In the genomic region with DNA sequence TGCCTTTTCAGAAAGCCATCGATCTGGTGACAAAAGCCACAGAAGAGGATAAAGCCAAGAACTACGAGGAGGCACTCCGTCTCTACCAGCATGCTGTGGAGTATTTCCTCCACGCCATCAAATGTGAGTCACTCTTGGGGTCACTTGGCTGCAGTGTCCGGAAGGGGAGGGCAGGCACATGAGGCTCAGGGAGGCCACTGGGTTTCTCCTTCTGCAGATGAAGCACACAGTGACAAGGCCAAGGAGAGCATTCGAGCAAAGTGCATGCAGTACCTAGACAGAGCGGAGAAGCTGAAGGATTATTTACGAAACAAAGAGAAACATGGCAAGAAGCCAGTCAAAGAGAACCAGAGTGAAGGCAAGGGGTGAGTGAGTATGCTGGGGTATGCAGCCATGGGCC, we compare ENCODE assay signal across 19 mouse cellular contexts. TPM values are rescaled to one million over a fixed set of nuclear protein-coding genes. Genes with fewer than 3 reads are reported as not detected.
A peak's percentile ranks its signal among the peaks of the same experiment; 100 is the strongest.
DNase-seq lines count a peak whose midpoint lies in the region; ATAC-seq lines count a peak whose summit lies in the region.
"Had no signal": no experiment of that assay in that cellular context is flagged by ENCODE, and none has a peak within 500 bp of the region (broad histone marks: within the 10 kb centered on the region; RNA-seq: fewer than 3 reads in every experiment).

No protein-coding gene starts in this region.

- ATAC-seq in heart, embryonic 14.5 days (ENCODE audit: insufficient number of reproducible peaks, insufficient read depth, low FRiP score, low read depth) = peak; percentile 41; the same call in 1 of the 2 replicates
- ATAC-seq in kidney, embryonic 14.5 days (ENCODE audit: low FRiP score, low TSS enrichment) = no peak

- H3K27me3 ChIP-seq in heart, embryonic 14.5 days (ENCODE audit: control insufficient read depth, insufficient read depth, low read length) = no peaks in the 10 kb centered on the region
- H3K27me3 ChIP-seq in kidney, embryonic 14.5 days (ENCODE audit: control insufficient read depth, insufficient read depth, low read length) = no peaks in the 10 kb centered on the region
- H3K27me3 ChIP-seq: heart, embryonic 13.5 days; limb, embryonic 13.5 days had no signal

- no peak overlapping the region for H3K4me3 ChIP-seq in heart, embryonic 14.5 days (ENCODE audit: control insufficient read depth in 1 of 2, insufficient read depth in 1 of 2, low read depth in 1 of 2, low read length in 2 of 2)
- H3K4me3 ChIP-seq in kidney, embryonic 14.5 days (ENCODE audit: low read length) = no peak overlapping the region
- H3K4me3 ChIP-seq: forebrain, embryonic 10.5 days; gastrocnemius, adult 2 months; heart, embryonic 13.5 days; limb, embryonic 13.5 days had no signal

- H3K27ac ChIP-seq in heart, embryonic 14.5 days (replicated peaks in 1 of 2; ENCODE audit: control insufficient read depth in 1 of 2, insufficient read depth in 1 of 2, low read depth in 2 of 2, low read length in 2 of 2) = no peak overlapping the region
- H3K27ac ChIP-seq in kidney, embryonic 14.5 days (ENCODE audit: low read depth, low read length) = no peak overlapping the region
- H3K27ac ChIP-seq: forebrain, embryonic 10.5 days; gastrocnemius, adult 2 months; heart, embryonic 13.5 days; limb, embryonic 13.5 days; liver, embryonic 14.5 days had no signal

- peaks cover 49% of the 10 kb centered on the region for H3K36me3 ChIP-seq in heart, embryonic 14.5 days (ENCODE audit: control insufficient read depth, insufficient read depth, low read length)
- peaks cover 40% of the 10 kb centered on the region for H3K36me3 ChIP-seq in kidney, embryonic 14.5 days (ENCODE audit: control insufficient read depth, insufficient read depth, low read length)

- no peaks in the 10 kb centered on the region for H3K9me3 ChIP-seq in heart, embryonic 14.5 days (ENCODE audit: control insufficient read depth, low read length)
- no peaks in the 10 kb centered on the region for H3K9me3 ChIP-seq in kidney, embryonic 14.5 days (ENCODE audit: control insufficient read depth, low read length)
- H3K9me3 ChIP-seq: forebrain, embryonic 10.5 days; heart, embryonic 13.5 days; limb, embryonic 13.5 days had no signal

- H3K4me1 ChIP-seq in heart, embryonic 14.5 days (ENCODE audit: control insufficient read depth in 2 of 2, insufficient read depth in 2 of 2, low read length in 2 of 2) = peaks cover 4 to 17% of the 10 kb centered on the region in 2 experiments
- peaks cover 7% of the 10 kb centered on the region; the same call in 1 of the 2 replicates for H3K4me1 ChIP-seq in kidney, embryonic 14.5 days (ENCODE audit: control insufficient read depth, insufficient read depth, low read length)

- no peak overlapping the region for H3K4me2 ChIP-seq in heart, embryonic 14.5 days (ENCODE audit: low read length)
- H3K4me2 ChIP-seq in kidney, embryonic 14.5 days (replicated peaks; ENCODE audit: low read depth, low read length) = no peak overlapping the region
- H3K4me2 ChIP-seq: heart, embryonic 13.5 days; limb, embryonic 13.5 days; midbrain, embryonic 11.5 days had no signal

- H3K9ac ChIP-seq in heart, embryonic 14.5 days (ENCODE audit: low read length) = no peak overlapping the region
- H3K9ac ChIP-seq in kidney, embryonic 14.5 days (ENCODE audit: low read depth, low read length) = no peak overlapping the region
- H3K9ac ChIP-seq: heart, embryonic 13.5 days; limb, embryonic 13.5 days; liver, embryonic 14.5 days had no signal

- no peak for DNase-seq in heart, adult 11 months
- peak; percentile 30 to 41 for DNase-seq in kidney, adult 8-10 months
- peak; percentile 57 for DNase-seq in ovary, adult 18-20 months (ENCODE audit: low spot score)
- no peak for DNase-seq in ovary, postnatal 14 days (ENCODE audit: low spot score)
- DNase-seq in left cerebral cortex, postnatal 36 days (ENCODE audit: low spot score in 2 of 2) = no peak
- DNase-seq: cerebellum, adult 8-10 months; gastrocnemius, adult 2 months; lung, postnatal 4 days had no signal

- intact Hi-C loops in left cerebral cortex, postnatal 36 days (cut with DNase I) = loop anchor here (10.0 kb wide), 1 partner anchor 352 kb away; a partner anchor contains a TSS

- WGBS in heart, embryonic 14.5 days = 80% methylated on average over 8 of the region's 8 CpGs
- WGBS in kidney, embryonic 14.5 days = 79% methylated on average over 8 of the region's 8 CpGs

RNA-seq across cellular contexts. Expression of a gene that starts 5.6 kb away (rescaled TPM):
- 53.6 and 55.9 TPM in 2 replicates for polyA plus RNA-seq in heart, embryonic 14.5 days (2014; fragmentation: Nextera tagmentation; extraction: Ambion mirVana)
- polyA plus RNA-seq in kidney, embryonic 14.5 days (2014; fragmentation: Nextera tagmentation; extraction: Ambion mirVana) = 57.2 and 62.9 TPM in 2 replicates
- total RNA-seq in left cerebral cortex, postnatal 36 days (2021) = 100 to 1,000 TPM; 114 to 119 TPM

RNA-seq across cellular contexts. Expression of a gene that starts 11.8 kb away (rescaled TPM):
- polyA plus RNA-seq in heart, embryonic 14.5 days (2014; fragmentation: Nextera tagmentation; extraction: Ambion mirVana) = 46.1 and 47.4 TPM in 2 replicates
- 48.9 and 62.0 TPM in 2 replicates for polyA plus RNA-seq in kidney, embryonic 14.5 days (2014; fragmentation: Nextera tagmentation; extraction: Ambion mirVana)
- total RNA-seq in left cerebral cortex, postnatal 36 days (2021) = 10 to 100 TPM; 26.6 to 29.3 TPM

RNA-seq across cellular contexts. Expression of a gene that starts 19.9 kb away (rescaled TPM):
- 26.5 and 27.1 TPM in 2 replicates for polyA plus RNA-seq in heart, embryonic 14.5 days (2014; fragmentation: Nextera tagmentation; extraction: Ambion mirVana)
- polyA plus RNA-seq in kidney, embryonic 14.5 days (2014; fragmentation: Nextera tagmentation; extraction: Ambion mirVana) = 32.4 and 38.8 TPM in 2 replicates
- 10 to 100 TPM; 27.2 to 27.8 TPM for total RNA-seq in left cerebral cortex, postnatal 36 days (2021)

RNA-seq across cellular contexts. Expression of a gene that starts 20.1 kb away (rescaled TPM):
- polyA plus RNA-seq in heart, embryonic 14.5 days (2014; fragmentation: Nextera tagmentation; extraction: Ambion mirVana) = 49.1 and 54.4 TPM in 2 replicates
- 110 and 140 TPM in 2 replicates for polyA plus RNA-seq in kidney, embryonic 14.5 days (2014; fragmentation: Nextera tagmentation; extraction: Ambion mirVana)
- 10 to 100 TPM; 42.2 to 43.8 TPM for total RNA-seq in left cerebral cortex, postnatal 36 days (2021)

RNA-seq across cellular contexts. Expression of a gene that starts 28.8 kb away (rescaled TPM):
- polyA plus RNA-seq in heart, embryonic 14.5 days (2014; fragmentation: Nextera tagmentation; extraction: Ambion mirVana) = not detected in 2 replicates
- 22.5 and 31.9 TPM in 2 replicates for polyA plus RNA-seq in kidney, embryonic 14.5 days (2014; fragmentation: Nextera tagmentation; extraction: Ambion mirVana)
- not detected for total RNA-seq in left cerebral cortex, postnatal 36 days (2021)
- total RNA-seq: gastrocnemius, adult 2 months; layer of hippocampus, postnatal 14 days; left cerebral cortex, postnatal 10 days had no signal
- polyA plus RNA-seq: C2C12; forebrain, embryonic 10.5 days; heart, embryonic 13.5 days; hindbrain, embryonic 11.5 days; limb, embryonic 13.5 days; midbrain, embryonic 11.5 days had no signal

Comparison
In these comparisons a context has a peak if more than half of its experiments do, and no peak if none do; other contexts are left out.
1. DNase-seq: peak in kidney, adult 8-10 months (2 of 2) and ovary, adult 18-20 months (single experiment); none in heart, adult 11 months (single experiment), ovary, postnatal 14 days (single experiment) and left cerebral cortex, postnatal 36 days (0 of 2).